Mouse (Mus musculus) liver, embryonic 16.5 days (tissue): Measurements from ENCODE around the gene Polh. TPM values are rescaled to one million over a fixed set of nuclear protein-coding genes. Genes with fewer than 3 reads are reported as not detected.

Experiments used
- ATAC-seq: fragments of 200-750 bp; cut with Nextera tagmentation; 2 replicates; pipeline ENCODE4 v1.8.0; 2017; ENCODE audit warnings: low read depth, mild to moderate bottlenecking, moderate number of reproducible peaks, moderate library complexity
- H3K27ac ChIP-seq: fragments of 300-500 bp; sonication (generic); 2 replicates; pipeline ENCODE4 v1.5.1; 2014; ENCODE audit warnings: mild to moderate bottlenecking, low read length
- H3K27me3 ChIP-seq: fragments of 300-500 bp; sonication (generic); 2 replicates; pipeline ENCODE4 v1.6.1; 2014; ENCODE audit warnings: low read depth, low read length, mixed read lengths; ENCODE audit not compliant: control insufficient read depth, insufficient read depth
- H3K36me3 ChIP-seq: fragments of 300-500 bp; sonication (generic); 2 replicates; pipeline ENCODE4 v1.6.1; 2014; ENCODE audit warnings: mild to moderate bottlenecking; ENCODE audit not compliant: control insufficient read depth, insufficient read depth
- H3K4me1 ChIP-seq: fragments of 300-500 bp; sonication (generic); 2 replicates; pipeline ENCODE4 v1.6.1; 2014; ENCODE audit warnings: low read depth, low read length, mixed read lengths; ENCODE audit not compliant: control insufficient read depth
- H3K4me2 ChIP-seq: fragments of 300-500 bp; sonication (generic); 2 replicates; pipeline ENCODE4 v1.6.1; 2014; ENCODE audit warnings: low read depth, low read length, mixed read lengths
- H3K4me3 ChIP-seq: fragments of 300-500 bp; sonication (generic); 2 replicates; pipeline ENCODE4 v1.5.1; 2014; ENCODE audit warnings: low read depth, mild to moderate bottlenecking, low read length
- H3K9ac ChIP-seq: fragments of 300-500 bp; sonication (generic); 2 replicates; pipeline ENCODE4 v1.6.1; 2014; ENCODE audit warnings: low read depth, low read length
- H3K9me3 ChIP-seq: fragments of 300-500 bp; sonication (generic); replicated peaks from 2 replicates; pipeline ENCODE4 v1.6.1; 2016; ENCODE audit warnings: low read length; ENCODE audit not compliant: control insufficient read depth
- WGBS: fragments of 180-500 bp; shearing (Covaris S2); extraction: QIAGEN DNeasy Blood & Tissue Kit; methylation state at CpG from one replicate; pipeline ENCODE4 v1.1.7; 2014; ENCODE audit not compliant: insufficient replicate concordance; 5-methylcytosine and 5-hydroxymethylcytosine counted together
- polyA plus RNA-seq: library from polyadenylated mRNA; unstranded; fragments of >200 nt; fragmentation: Nextera tagmentation; extraction: Ambion mirVana; gene quantifications from 2 replicates; pipeline ENCODE4 v1.2.1, GENCODE M21; 2015

Polh gene
- polyA plus RNA-seq, 1 experiment from 2014 or later: 14.4 TPM

- H3K4me2 ChIP-seq: no peak overlapping the region
- no peaks in the 10 kb centered on the region for H3K27me3 ChIP-seq
- no peaks in the 10 kb centered on the region for H3K4me1 ChIP-seq
- no peak for ATAC-seq
- peaks cover 4% of the 10 kb centered on the region; the same call in 1 of the 2 replicates for H3K36me3 ChIP-seq
- H3K9ac ChIP-seq: no peak overlapping the region
- H3K9me3 ChIP-seq: no peaks in the 10 kb centered on the region
- no peak overlapping the region for H3K4me3 ChIP-seq
- 16% methylated on average over 12 of the region's 12 CpGs for WGBS
- H3K27ac ChIP-seq: no peak overlapping the region
Observed at GRCm38 (mm10) chr17:46132058-46132718, 70.3 kb downstream of the Polh start.

- Histone ChIP-seq H3K36me3 (peaks cover 14% of the 10 kb centered on the region), H3K9me3 (no peaks in the 10 kb centered on the region), H3K4me2 (no peak overlapping the region), H3K27me3 (no peaks in the 10 kb centered on the region), H3K4me1 (no peaks in the 10 kb centered on the region), H3K9ac (no peak overlapping the region), H3K4me3 (no peak overlapping the region), H3K27ac (no peak overlapping the region)
- WGBS: 69% methylated on average over 13 of the region's 13 CpGs
- no peak for ATAC-seq
Observed at GRCm38 (mm10) chr17:46129741-46130498, 72.5 kb downstream of the Polh start.

GRCm38 (mm10) chr17:46127814-46128493, 74.5 kb downstream of the Polh start:
- no peak overlapping the region for H3K9ac ChIP-seq
- H3K36me3 ChIP-seq: peaks cover 27% of the 10 kb centered on the region
- H3K27ac ChIP-seq: no peak overlapping the region
- no peaks in the 10 kb centered on the region for H3K27me3 ChIP-seq
- H3K4me3 ChIP-seq: no peak overlapping the region
- 70% methylated on average over 6 of the region's 6 CpGs for WGBS
- no peak overlapping the region for H3K4me2 ChIP-seq
- H3K9me3 ChIP-seq: no peaks in the 10 kb centered on the region
- ATAC-seq: no peak
- H3K4me1 ChIP-seq: no peaks in the 10 kb centered on the region

GRCm38 (mm10) chr17:46126608-46127007, 75.8 kb downstream of the Polh start:
- Histone ChIP-seq H3K9ac (no peak overlapping the region), H3K4me3 (no peak overlapping the region), H3K4me1 (no peaks in the 10 kb centered on the region), H3K27me3 (no peaks in the 10 kb centered on the region), H3K27ac (no peak overlapping the region), H3K4me2 (no peak overlapping the region), H3K36me3 (peaks cover 29% of the 10 kb centered on the region), H3K9me3 (no peaks in the 10 kb centered on the region)
- ATAC-seq: no peak
- WGBS: 81% methylated on average over 6 of the region's 6 CpGs

- WGBS: 82% methylated on average over 12 of the region's 12 CpGs
Observed at GRCm38 (mm10) chr17:46123953-46124700, 78.3 kb downstream of the Polh start.

GRCm38 (mm10) chr17:46123285-46123684, 79.2 kb downstream of the Polh start:
- 79% methylated on average over 4 of the region's 4 CpGs for WGBS
- H3K4me1 ChIP-seq: no peaks in the 10 kb centered on the region
- H3K4me2 ChIP-seq: no peak overlapping the region
- peaks cover 25% of the 10 kb centered on the region for H3K36me3 ChIP-seq
- no peaks in the 10 kb centered on the region for H3K9me3 ChIP-seq
- no peaks in the 10 kb centered on the region for H3K27me3 ChIP-seq
- H3K9ac ChIP-seq: no peak overlapping the region
- ATAC-seq: no peak
- no peak overlapping the region for H3K4me3 ChIP-seq
- H3K27ac ChIP-seq: no peak overlapping the region

More at GRCm38 (mm10) chr17:46123953-46124700, 78.3 kb downstream of the Polh start:
- H3K9me3 ChIP-seq: no peaks in the 10 kb centered on the region
- H3K4me3 ChIP-seq: no peak overlapping the region
- H3K27ac ChIP-seq: no peak overlapping the region
- H3K36me3 ChIP-seq: peaks cover 29% of the 10 kb centered on the region
- no peak overlapping the region for H3K4me2 ChIP-seq
- ATAC-seq: no peak
- no peak overlapping the region for H3K9ac ChIP-seq
- H3K4me1 ChIP-seq: no peaks in the 10 kb centered on the region
- H3K27me3 ChIP-seq: no peaks in the 10 kb centered on the region

- Histone ChIP-seq H3K4me1 (no peaks in the 10 kb centered on the region), H3K27me3 (no peaks in the 10 kb centered on the region), H3K9ac (no peak overlapping the region), H3K36me3 (peaks cover 25% of the 10 kb centered on the region), H3K27ac (no peak overlapping the region), H3K9me3 (no peaks in the 10 kb centered on the region), H3K4me2 (no peak overlapping the region), H3K4me3 (no peak overlapping the region)
- WGBS: 90% methylated on average over 4 of the region's 4 CpGs
- ATAC-seq: no peak
Observed at GRCm38 (mm10) chr17:46122791-46123190, 79.7 kb downstream of the Polh start.
